Mouse (Mus musculus) spleen, postnatal 14 days (tissue): ENCODE data around the gene Slc13a4.

Experiments used
- DNase-seq, 2 experiments: peaks; one replicate each; pipeline ENCODE4 v3.0.0; 2021 to 2022; ENCODE audit warnings: low spot score in 2 of 2

Slc13a4 gene

DNA sequence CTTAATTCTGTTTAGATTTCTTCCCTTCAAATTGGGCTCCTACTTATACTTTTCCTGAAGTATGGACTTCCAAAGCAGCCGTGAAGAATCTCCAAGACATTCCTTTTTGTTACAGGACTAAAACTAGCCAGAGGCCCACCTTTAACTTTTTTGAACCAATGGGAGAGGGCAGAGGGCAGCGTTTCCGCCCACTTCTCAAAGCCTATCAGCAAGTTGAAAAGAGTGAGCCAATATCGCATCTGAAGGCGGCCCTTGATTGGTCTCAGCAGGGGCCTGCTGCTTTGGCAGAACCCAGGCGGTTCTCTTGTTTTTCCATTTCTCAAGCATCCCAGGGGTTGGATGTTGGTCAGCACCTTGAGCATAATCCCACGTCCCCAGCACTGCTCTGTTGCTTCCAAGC is at the start of gene Slc13a4:
TSS of gene Slc13a4 (minus strand) at position 95 of the 400 bp plus-strand sequence.
- no peak for DNase-seq

- no peak for DNase-seq
Measured at GRCm38 (mm10) chr6:35355320-35355719, 47.4 kb upstream of the Slc13a4 start.

DNA sequence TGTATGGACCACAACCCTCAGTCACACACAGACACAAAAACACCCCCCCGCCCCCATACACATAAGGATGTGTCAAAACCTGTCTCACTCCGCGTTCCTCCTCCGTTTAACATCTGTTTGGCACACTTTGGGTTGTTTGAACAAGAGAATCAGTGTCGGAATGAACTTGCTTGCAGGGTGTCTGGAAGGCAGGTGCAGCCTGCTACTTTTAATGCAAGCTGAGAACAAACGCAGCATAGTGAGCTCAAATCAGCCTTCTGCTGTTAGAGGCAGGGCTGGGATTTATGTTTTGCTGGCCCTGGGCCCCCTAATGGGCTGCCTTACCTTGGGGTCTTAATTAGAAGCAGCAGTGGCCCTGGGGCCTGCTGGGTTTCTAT is 46.7 kb upstream of the Slc13a4 start:
- DNase-seq, result no peak

GRCm38 (mm10) chr6:35353846-35354621 is 46.1 kb upstream of the Slc13a4 start:
- DNase-seq, result no peak

DNA sequence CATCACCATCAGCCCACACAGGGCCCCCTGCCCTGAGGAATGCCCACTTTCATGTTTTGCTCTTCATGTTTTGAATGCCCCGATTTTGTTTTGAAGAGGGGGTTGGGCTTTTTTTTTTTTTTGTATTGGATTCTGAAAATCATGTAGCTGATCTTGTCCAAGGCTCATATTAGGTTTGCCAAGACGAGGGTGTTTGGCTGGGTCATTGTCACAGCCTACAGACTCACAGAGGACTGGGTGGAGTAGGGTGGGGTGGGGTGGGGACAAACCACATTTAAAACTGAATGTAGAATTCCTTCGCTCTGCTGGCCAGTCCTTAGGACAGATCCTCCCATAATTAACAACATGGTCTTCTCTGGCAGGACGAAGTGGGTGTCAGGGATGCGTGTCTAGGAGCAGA is 45.5 kb upstream of the Slc13a4 start:
- DNase-seq, result no peak

GRCm38 (mm10) chr6:35352867-35353266 is 44.9 kb upstream of the Slc13a4 start:
- no peak for DNase-seq

DNA sequence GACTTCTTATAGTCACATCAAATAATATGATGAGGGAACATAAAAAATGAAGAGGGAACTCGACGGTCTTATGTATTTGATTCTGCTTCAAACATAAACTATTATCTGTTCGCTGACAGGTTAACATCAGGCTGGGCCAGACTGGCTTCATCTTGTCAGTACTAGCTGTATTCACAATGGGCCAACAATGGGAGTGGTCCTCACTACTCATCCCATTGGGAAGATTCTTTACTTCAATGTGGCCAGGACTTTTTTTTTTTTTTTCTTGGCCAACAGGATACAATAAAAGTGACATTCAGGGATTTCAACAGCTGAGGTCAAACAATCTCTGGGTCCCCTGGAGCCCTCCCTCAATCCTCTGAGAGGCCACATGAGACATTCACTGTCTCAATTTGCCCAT is 43.9 kb upstream of the Slc13a4 start:
- DNase-seq, result no peak

DNA sequence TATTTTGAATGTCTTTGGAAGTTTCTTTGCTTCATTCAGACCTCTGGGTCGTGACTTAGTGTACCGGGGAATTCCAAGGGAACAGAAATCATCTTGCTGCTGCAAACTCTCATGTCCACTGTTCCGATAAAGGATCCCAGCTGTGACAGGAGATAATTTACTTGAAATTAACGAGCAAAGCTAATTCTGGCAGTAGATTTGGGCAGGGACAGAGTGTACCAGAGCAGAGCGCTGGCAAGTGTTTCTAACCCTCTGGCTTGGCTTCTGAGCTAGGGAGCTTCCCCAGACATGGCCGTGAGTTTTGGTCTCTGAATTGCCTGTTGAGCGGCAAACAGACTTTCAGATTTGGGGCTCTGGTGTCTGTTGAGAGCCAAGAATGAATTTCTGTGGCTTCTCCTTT is 41.9 kb upstream of the Slc13a4 start:
- no peak for DNase-seq

DNA sequence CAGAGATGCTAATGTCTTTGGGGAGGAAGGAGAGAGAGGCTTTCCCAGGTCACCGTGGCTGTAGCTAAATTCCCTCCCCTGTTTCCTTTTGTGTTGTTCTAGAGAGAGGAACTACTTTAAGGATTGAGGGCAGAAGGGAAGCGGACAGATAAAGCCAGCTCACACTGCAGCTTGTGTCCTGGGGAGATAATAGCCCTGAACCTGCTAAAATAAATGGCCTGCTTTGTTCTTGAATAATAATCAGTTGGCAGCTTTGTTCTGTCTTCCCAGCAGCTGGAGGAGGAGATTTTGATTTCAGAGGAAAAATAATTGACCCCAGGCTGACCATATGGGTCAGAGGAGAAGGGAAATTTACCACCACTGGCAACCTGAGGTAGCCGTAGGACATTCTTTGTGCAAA is 30.7 kb upstream of the Slc13a4 start:
- no peak for DNase-seq

GRCm38 (mm10) chr6:35337836-35338235 is 29.9 kb upstream of the Slc13a4 start:
- DNase-seq, result no peak

DNA sequence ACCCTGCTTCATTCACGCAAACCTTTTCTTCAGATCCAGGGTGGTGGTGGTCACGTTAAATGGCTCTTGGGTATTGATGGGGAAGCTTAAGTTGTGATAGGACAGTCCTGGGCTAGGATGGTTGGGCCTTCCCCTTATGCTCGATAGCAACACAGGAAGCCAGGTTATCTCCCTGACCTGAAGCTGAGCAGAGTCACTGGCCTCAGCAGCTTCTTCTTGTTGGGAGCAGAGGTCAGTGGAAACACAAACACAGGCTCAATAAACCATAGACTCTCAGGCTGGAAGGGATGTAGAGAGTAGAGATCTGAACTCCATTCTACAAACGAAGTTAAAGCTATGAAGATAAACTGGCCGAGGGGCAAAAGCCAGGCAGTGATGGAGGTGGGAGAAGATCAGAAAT is 27.5 kb upstream of the Slc13a4 start:
- no peak for DNase-seq

GRCm38 (mm10) chr6:35334278-35334677 is 26.3 kb upstream of the Slc13a4 start:
- no peak for DNase-seq

DNA sequence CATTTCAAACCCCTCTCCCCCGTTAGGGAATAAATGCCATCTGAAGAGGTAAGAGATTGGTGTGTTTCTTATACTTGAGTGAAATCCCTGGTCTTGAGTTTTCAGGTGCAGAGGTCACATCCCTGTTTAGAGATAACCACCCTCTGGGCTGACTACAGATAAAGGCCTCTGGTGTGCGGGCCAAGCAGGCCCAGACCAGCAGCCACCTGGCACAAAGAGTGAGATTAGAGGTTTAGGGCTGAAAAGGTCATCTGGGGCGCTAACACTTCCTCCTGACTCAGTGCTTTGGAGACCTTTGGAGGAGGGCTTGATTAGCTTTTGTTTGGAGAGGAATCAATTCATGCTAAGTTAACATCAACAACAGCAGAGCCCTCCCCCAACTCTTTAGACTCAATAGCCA is 25.7 kb upstream of the Slc13a4 start:
- DNase-seq, result no peak

DNA sequence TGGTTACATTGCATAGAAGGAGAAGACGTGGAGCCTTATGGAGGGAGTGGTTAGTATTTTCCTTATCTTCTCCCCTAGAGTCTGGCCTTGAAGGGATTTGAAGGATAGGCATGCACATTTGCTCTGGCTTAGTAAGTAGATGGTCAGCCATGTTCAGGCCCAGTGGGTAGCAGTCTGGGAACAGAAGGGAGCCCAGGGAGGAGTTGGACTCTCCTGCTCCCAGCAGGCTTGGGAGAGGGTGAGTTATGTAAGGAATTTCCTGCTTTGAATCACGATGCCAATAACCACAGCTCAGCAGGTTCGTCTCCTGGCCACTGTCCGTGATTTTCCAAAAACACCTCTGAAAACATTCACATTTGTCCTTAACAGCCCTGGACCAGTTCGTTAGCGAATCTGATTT is 22.9 kb upstream of the Slc13a4 start:
- DNase-seq, result no peak

- DNase-seq, result no peak
Measured at GRCm38 (mm10) chr6:35329956-35330355, 22.0 kb upstream of the Slc13a4 start.

DNA sequence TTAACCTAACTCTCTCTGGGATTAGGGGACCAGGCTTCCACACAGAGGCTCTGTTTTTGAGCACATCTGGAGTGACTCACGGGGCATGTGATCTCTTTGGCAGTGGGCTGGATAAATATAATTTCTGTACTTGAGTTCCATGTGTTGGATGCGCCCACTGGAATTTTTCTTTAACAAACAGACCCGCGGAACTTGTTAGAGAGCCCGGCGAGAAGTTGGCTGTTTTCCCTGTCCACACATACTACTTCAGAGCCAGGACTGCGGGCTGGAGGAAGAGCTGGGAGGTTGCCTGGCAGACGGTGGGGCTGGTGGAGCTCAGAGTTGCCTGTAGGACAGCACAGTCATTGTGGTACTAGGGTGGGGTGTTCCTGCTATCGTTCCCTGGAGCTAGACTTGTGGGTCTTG is 18.2 kb upstream of the Slc13a4 start, which contains the start of gene Fam180a:
TSS of gene Fam180a (minus strand) at position 31 of the 405 bp plus-strand sequence.
- DNase-seq, result no peak

DNA sequence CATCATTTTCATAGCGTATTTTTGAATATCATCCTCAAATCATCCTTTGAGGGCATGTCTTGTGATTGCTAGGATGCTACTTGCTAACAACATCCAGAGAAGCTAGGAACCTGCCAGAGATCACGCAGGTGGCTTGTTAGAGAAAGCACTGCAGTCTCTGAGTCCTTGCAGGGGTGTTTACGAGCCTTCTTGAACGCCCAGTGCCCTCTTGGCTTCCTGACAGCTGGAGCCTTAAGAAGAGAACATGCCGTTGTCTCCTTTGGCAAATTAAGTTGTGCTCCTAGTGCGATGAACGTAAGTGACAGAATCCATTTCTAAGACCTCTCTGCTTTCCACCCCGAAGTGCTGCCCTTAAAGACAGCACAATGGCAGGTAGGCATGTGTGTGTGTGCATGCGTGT is 16.4 kb upstream of the Slc13a4 start:
- no peak for DNase-seq

DNA sequence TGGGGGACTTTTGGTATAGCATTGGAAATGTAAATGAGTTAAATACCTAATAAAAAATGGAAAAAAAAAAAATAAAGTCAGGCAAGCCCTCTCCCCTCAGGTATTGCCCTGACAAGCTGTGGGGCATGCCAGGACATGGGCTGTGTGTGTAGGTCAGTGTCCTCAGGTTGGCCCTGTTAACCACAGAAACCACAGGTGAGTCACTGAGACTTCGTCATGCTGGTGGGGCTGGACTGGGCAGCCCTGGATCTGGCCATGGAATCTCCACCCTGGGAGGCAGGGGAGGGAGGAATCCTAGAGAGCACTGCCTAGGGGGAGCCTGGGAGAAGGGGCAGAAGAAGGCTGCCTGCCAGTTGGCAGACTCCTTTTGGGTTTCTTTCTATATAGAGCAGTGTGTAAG is 15.1 kb upstream of the Slc13a4 start:
- DNase-seq, result no peak

DNA sequence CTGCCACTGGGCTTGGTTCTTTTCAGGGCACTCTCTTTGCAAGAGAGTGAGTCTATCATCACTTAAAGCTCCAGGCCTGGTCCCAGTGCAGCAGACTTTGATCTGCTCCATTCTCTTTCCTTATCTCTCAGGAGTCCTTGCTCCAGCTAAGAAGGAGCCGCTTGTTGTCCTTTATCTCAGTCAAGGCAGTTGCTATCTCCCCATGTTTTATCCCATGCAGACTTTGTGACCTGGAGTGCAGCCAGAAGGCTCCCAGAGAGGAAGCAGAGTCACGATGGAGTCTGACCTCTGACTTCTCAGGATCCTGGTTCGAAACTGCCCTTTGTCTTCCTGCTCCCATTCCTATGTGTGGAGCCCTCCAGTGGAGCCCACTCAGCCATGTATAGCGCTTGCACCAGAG is 13.2 kb upstream of the Slc13a4 start:
- DNase-seq, result no peak

DNA sequence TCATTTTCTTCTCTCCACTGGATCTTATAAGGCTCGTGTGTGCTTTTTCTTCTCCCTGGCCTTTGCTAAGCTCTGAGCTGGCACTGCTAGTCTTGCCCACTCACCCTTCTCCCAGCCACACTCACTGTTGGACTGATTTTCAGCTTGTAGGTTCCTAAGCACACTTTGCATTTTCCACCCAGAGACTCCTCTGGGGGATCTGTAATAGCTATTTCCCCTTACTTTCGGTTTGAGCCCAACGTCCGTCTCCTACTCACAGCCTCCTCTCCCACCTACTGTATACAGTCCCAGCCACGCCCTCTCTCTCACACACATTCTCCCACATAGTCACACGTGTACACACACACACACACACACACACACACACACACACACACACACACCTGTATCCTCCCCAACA is 11.9 kb upstream of the Slc13a4 start:
- no peak for DNase-seq

DNA sequence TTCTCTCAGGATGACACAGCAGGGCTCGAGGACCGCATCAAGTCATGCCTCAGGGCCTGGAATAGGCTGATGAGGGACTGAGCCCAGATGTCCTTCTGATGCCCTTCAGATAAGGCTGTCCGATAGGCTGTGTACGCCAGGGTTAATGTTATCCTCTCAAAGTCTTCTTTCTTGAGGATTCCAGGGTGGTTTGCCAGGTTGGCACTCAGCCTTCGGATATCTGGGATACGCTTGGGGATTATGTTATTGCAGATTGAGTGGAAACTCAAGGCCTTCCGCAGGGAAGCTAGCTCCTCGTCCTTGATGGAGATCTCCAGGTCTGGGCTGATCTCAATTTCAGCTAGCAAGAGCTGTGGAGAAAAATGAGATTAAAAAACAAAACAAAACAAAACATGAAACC is 5.6 kb upstream of the Slc13a4 start:
- DNase-seq, result no peak

GRCm38 (mm10) chr6:35309406-35309805 is 1.5 kb upstream of the Slc13a4 start:
- DNase-seq, result no peak

- no peak for DNase-seq
Measured at GRCm38 (mm10) chr6:35307136-35307535, 795 bp downstream of the Slc13a4 start.

GRCm38 (mm10) chr6:35303355-35303900 is 4.5 kb downstream of the Slc13a4 start:
- no peak for DNase-seq
